Mouse (Mus musculus): ENCODE measurements around the gene Slfn1. TPM values are rescaled to one million over a fixed set of nuclear protein-coding genes. Genes with fewer than 3 reads are reported as not detected.
A peak's percentile ranks its signal among the peaks of the same experiment; 100 is the strongest.

Slfn1 gene
- not detected in 2 replicates for polyA plus RNA-seq (2014; fragmentation: Nextera tagmentation; extraction: Ambion mirVana)

- 79% methylated on average over 13 of the region's 13 CpGs for WGBS (ENCODE audit: insufficient replicate concordance)
- no peaks in the 10 kb centered on the region for H3K36me3 ChIP-seq (ENCODE audit: control insufficient read depth, insufficient read depth, low read length)
- ATAC-seq (replicated peaks; ENCODE audit: insufficient number of reproducible peaks, low FRiP score, low TSS enrichment) = no peak
- no peak within 1 kb of the TSS for H3K27ac ChIP-seq (ENCODE audit: low read depth, low read length)
- H3K4me3 ChIP-seq (ENCODE audit: low read depth, low read length) = no peak within 1 kb of the TSS
- H3K9ac ChIP-seq (ENCODE audit: low read depth, low read length) = no peak within 1 kb of the TSS
- H3K9me3 ChIP-seq (replicated peaks; ENCODE audit: control insufficient read depth, low read length) = no peaks in the 10 kb centered on the region
- H3K27me3 ChIP-seq (ENCODE audit: control insufficient read depth, insufficient read depth, low read length) = no peaks in the 10 kb centered on the region
- no peaks in the 10 kb centered on the region for H3K4me1 ChIP-seq (ENCODE audit: control insufficient read depth, insufficient read depth, low read length)
- no peak within 1 kb of the TSS for H3K4me2 ChIP-seq
Measured at GRCm38 (mm10) chr11:83116597-83117227, at the start of gene Slfn1. Gene Slfn1, plus strand, starts transcription at chr11:83116849.

GRCm38 (mm10) chr11:83067982-83068694, 48.5 kb upstream of the Slfn1 start:
- no peak overlapping the region for H3K27ac ChIP-seq (ENCODE audit: low read depth, low read length)
- H3K9me3 ChIP-seq (replicated peaks; ENCODE audit: control insufficient read depth, low read length) = no peaks in the 10 kb centered on the region
- H3K4me3 ChIP-seq (ENCODE audit: low read depth, low read length) = no peak overlapping the region
- no peak overlapping the region for H3K4me2 ChIP-seq
- no peak for ATAC-seq (replicated peaks; ENCODE audit: insufficient number of reproducible peaks, low FRiP score, low TSS enrichment)
- WGBS (ENCODE audit: insufficient replicate concordance) = 67% methylated on average over 4 of the region's 4 CpGs
- no peaks in the 10 kb centered on the region for H3K27me3 ChIP-seq (ENCODE audit: control insufficient read depth, insufficient read depth, low read length)
- no peak overlapping the region for H3K9ac ChIP-seq (ENCODE audit: low read depth, low read length)
- no peaks in the 10 kb centered on the region for H3K4me1 ChIP-seq (ENCODE audit: control insufficient read depth, insufficient read depth, low read length)
- H3K36me3 ChIP-seq (ENCODE audit: control insufficient read depth, insufficient read depth, low read length) = no peaks in the 10 kb centered on the region

GRCm38 (mm10) chr11:83070321-83070970, 46.2 kb upstream of the Slfn1 start:
- Histone ChIP-seq H3K4me1 (ENCODE audit: control insufficient read depth, insufficient read depth, low read length) (no peaks in the 10 kb centered on the region), H3K4me3 (ENCODE audit: low read depth, low read length) (no peak overlapping the region), H3K27ac (ENCODE audit: low read depth, low read length) (no peak overlapping the region), H3K27me3 (ENCODE audit: control insufficient read depth, insufficient read depth, low read length) (no peaks in the 10 kb centered on the region), H3K4me2 (no peak overlapping the region), H3K9ac (ENCODE audit: low read depth, low read length) (no peak overlapping the region), H3K9me3 (replicated peaks; ENCODE audit: control insufficient read depth, low read length) (no peaks in the 10 kb centered on the region), H3K36me3 (ENCODE audit: control insufficient read depth, insufficient read depth, low read length) (no peaks in the 10 kb centered on the region)
- ATAC-seq (replicated peaks; ENCODE audit: insufficient number of reproducible peaks, low FRiP score, low TSS enrichment) = no peak
- WGBS (ENCODE audit: insufficient replicate concordance) = 85% methylated on average over 15 of the region's 15 CpGs

GRCm38 (mm10) chr11:83077714-83078422, 38.8 kb upstream of the Slfn1 start:
- Histone ChIP-seq H3K4me1 (ENCODE audit: control insufficient read depth, insufficient read depth, low read length) (peaks cover 6% of the 10 kb centered on the region; the same call in 1 of the 2 replicates), H3K4me2 (no peak overlapping the region), H3K9me3 (replicated peaks; ENCODE audit: control insufficient read depth, low read length) (no peaks in the 10 kb centered on the region), H3K27ac (ENCODE audit: low read depth, low read length) (peak overlapping the region; percentile 60), H3K4me3 (ENCODE audit: low read depth, low read length) (no peak overlapping the region), H3K27me3 (ENCODE audit: control insufficient read depth, insufficient read depth, low read length) (no peaks in the 10 kb centered on the region), H3K9ac (ENCODE audit: low read depth, low read length) (no peak overlapping the region), H3K36me3 (ENCODE audit: control insufficient read depth, insufficient read depth, low read length) (no peaks in the 10 kb centered on the region)
- WGBS (ENCODE audit: insufficient replicate concordance) = 66% methylated on average over 3 of the region's 3 CpGs
- no peak for ATAC-seq (replicated peaks; ENCODE audit: insufficient number of reproducible peaks, low FRiP score, low TSS enrichment)

- peaks cover 6% of the 10 kb centered on the region; the same call in 1 of the 2 replicates for H3K4me1 ChIP-seq (ENCODE audit: control insufficient read depth, insufficient read depth, low read length)
- no peaks in the 10 kb centered on the region for H3K36me3 ChIP-seq (ENCODE audit: control insufficient read depth, insufficient read depth, low read length)
- H3K27ac ChIP-seq (ENCODE audit: low read depth, low read length) = peak overlapping the region; percentile 60
- H3K4me2 ChIP-seq = no peak overlapping the region
- no peaks in the 10 kb centered on the region for H3K9me3 ChIP-seq (replicated peaks; ENCODE audit: control insufficient read depth, low read length)
- 81% methylated on average over 5 of the region's 5 CpGs for WGBS (ENCODE audit: insufficient replicate concordance)
- no peaks in the 10 kb centered on the region for H3K27me3 ChIP-seq (ENCODE audit: control insufficient read depth, insufficient read depth, low read length)
- no peak overlapping the region for H3K4me3 ChIP-seq (ENCODE audit: low read depth, low read length)
- H3K9ac ChIP-seq (ENCODE audit: low read depth, low read length) = no peak overlapping the region
- ATAC-seq (replicated peaks; ENCODE audit: insufficient number of reproducible peaks, low FRiP score, low TSS enrichment) = no peak
Measured at GRCm38 (mm10) chr11:83078423-83079140, 38.1 kb upstream of the Slfn1 start.

- Histone ChIP-seq H3K9ac (ENCODE audit: low read depth, low read length) (no peak overlapping the region), H3K4me1 (ENCODE audit: control insufficient read depth, insufficient read depth, low read length) (peaks cover 6% of the 10 kb centered on the region; the same call in 1 of the 2 replicates), H3K27ac (ENCODE audit: low read depth, low read length) (no peak overlapping the region; the same call in 1 of the 2 replicates), H3K27me3 (ENCODE audit: control insufficient read depth, insufficient read depth, low read length) (no peaks in the 10 kb centered on the region), H3K9me3 (replicated peaks; ENCODE audit: control insufficient read depth, low read length) (no peaks in the 10 kb centered on the region), H3K4me3 (ENCODE audit: low read depth, low read length) (no peak overlapping the region), H3K4me2 (no peak overlapping the region), H3K36me3 (ENCODE audit: control insufficient read depth, insufficient read depth, low read length) (no peaks in the 10 kb centered on the region)
- WGBS (ENCODE audit: insufficient replicate concordance) = 37% methylated on average over 9 of the region's 9 CpGs
- ATAC-seq (replicated peaks; ENCODE audit: insufficient number of reproducible peaks, low FRiP score, low TSS enrichment) = no peak
Measured at GRCm38 (mm10) chr11:83079487-83080199, 37.0 kb upstream of the Slfn1 start.

GRCm38 (mm10) chr11:83082741-83083473, 33.7 kb upstream of the Slfn1 start:
- 74% methylated on average over 7 of the region's 7 CpGs for WGBS (ENCODE audit: insufficient replicate concordance)
- ATAC-seq (replicated peaks; ENCODE audit: insufficient number of reproducible peaks, low FRiP score, low TSS enrichment) = no peak
- H3K4me2 ChIP-seq = no peak overlapping the region
- H3K9me3 ChIP-seq (replicated peaks; ENCODE audit: control insufficient read depth, low read length) = no peaks in the 10 kb centered on the region
- no peaks in the 10 kb centered on the region for H3K27me3 ChIP-seq (ENCODE audit: control insufficient read depth, insufficient read depth, low read length)
- H3K27ac ChIP-seq (ENCODE audit: low read depth, low read length) = no peak overlapping the region
- H3K36me3 ChIP-seq (ENCODE audit: control insufficient read depth, insufficient read depth, low read length) = no peaks in the 10 kb centered on the region
- H3K4me1 ChIP-seq (ENCODE audit: control insufficient read depth, insufficient read depth, low read length) = peaks cover 6% of the 10 kb centered on the region; the same call in 1 of the 2 replicates
- H3K4me3 ChIP-seq (ENCODE audit: low read depth, low read length) = no peak overlapping the region
- H3K9ac ChIP-seq (ENCODE audit: low read depth, low read length) = no peak overlapping the region
